Mouse (Mus musculus) megakaryocyte, embryonic 14.5 days (primary cell): Measurements from ENCODE around the gene Nrbf2. TPM values are rescaled to one million over a fixed set of nuclear protein-coding genes. Genes with fewer than 3 reads are reported as not detected.

Experiments used
- H3K27me3 ChIP-seq: replicated peaks from 2 replicates; pipeline ENCODE3; 2012; ENCODE audit warnings: inconsistent platforms
- H3K36me3 ChIP-seq: replicated peaks from 2 replicates; pipeline ENCODE3; 2012; ENCODE audit warnings: low read length, inconsistent platforms, mixed read lengths
- H3K4me1 ChIP-seq: 2 replicates; pipeline ENCODE4 v1.6.1; 2012; ENCODE audit warnings: inconsistent platforms
- H3K4me3 ChIP-seq: replicated peaks from 2 replicates; pipeline ENCODE3; 2012; ENCODE audit warnings: moderate library complexity, mild to moderate bottlenecking, inconsistent platforms
- H3K9me3 ChIP-seq: 2 replicates; pipeline ENCODE4 v1.6.1; 2012; ENCODE audit warnings: inconsistent platforms
- FLI1 ChIP-seq: IDR thresholded peaks from 2 replicates; pipeline ENCODE4 v1.6.1; 2012; ENCODE audit warnings: low read length, inconsistent platforms, mixed read lengths
- GATA1 ChIP-seq: IDR thresholded peaks from 3 replicates; pipeline ENCODE4 v1.6.1; 2012; ENCODE audit warnings: mixed read lengths, low read length, inconsistent platforms, borderline replicate concordance
- polyA plus RNA-seq: library from polyadenylated mRNA; stranded (reverse); fragments of >175 nt; gene quantifications from 2 replicates; pipeline ENCODE4 v1.2.3, GENCODE M21; 2012; ENCODE audit warnings: low replicate concordance; ENCODE audit not compliant: insufficient read depth

Nrbf2 gene
- polyA plus RNA-seq, 1 experiment, result 44.9 TPM

DNA sequence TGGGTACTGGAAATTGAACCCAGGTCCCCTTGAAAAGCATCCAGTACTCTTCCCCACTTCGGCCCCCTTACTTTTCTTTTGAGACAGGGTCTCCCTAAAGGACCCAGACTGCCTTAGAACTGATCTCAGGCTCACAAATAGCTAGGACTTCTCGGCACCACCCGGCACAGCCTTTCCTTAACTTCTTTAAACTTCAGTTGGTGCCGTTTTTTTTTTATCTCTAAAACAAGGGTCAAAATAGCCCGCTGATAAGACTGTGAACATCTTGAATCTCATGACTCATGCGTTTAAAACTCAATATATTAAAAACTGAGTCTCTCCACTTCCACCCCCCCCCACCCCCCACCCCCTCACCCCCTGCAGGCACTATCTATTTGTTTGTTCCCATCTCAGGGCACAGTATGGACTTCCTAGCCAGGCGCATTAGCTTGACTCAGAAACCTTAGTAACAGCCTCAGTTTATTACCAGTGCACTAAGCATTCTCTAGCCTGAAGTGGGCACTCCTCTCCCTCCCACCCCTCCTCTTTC is 10.9 kb upstream of the Nrbf2 start:
- TF ChIP-seq FLI1, result no peak
- TF ChIP-seq GATA1, result no peak
- Histone ChIP-seq H3K9me3 (no peaks in the 10 kb centered on the region), H3K4me1 (peaks cover 19% of the 10 kb centered on the region), H3K27me3 (no peaks in the 10 kb centered on the region), H3K4me3 (no peak overlapping the region), H3K36me3 (no peaks in the 10 kb centered on the region)

DNA sequence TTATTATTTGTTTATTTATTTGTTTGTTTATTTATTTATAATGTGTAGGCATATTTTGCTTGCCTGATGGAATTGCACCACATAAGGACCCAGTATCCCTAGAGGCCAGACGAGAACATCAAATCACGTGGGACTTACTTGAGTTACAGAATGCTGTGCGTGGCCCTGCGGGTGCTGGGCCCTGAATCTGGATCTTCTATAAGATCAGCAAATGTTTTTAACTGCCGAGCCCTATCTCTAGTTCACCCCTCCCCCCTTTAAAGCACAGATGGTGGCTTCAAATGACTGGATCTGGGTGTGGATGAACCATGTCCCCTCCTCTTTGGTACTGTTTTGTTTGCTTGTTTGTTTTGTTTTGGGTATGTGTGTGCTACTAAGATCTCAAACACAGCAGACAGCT is 10.2 kb upstream of the Nrbf2 start:
- no peaks in the 10 kb centered on the region for H3K36me3 ChIP-seq
- peaks cover 22% of the 10 kb centered on the region; the same call in 1 of the 2 replicates for H3K4me1 ChIP-seq
- no peaks in the 10 kb centered on the region for H3K9me3 ChIP-seq
- no peaks in the 10 kb centered on the region for H3K27me3 ChIP-seq
- TF ChIP-seq FLI1 (no peak), GATA1 (no peak)
- H3K4me3 ChIP-seq, result no peak overlapping the region

DNA sequence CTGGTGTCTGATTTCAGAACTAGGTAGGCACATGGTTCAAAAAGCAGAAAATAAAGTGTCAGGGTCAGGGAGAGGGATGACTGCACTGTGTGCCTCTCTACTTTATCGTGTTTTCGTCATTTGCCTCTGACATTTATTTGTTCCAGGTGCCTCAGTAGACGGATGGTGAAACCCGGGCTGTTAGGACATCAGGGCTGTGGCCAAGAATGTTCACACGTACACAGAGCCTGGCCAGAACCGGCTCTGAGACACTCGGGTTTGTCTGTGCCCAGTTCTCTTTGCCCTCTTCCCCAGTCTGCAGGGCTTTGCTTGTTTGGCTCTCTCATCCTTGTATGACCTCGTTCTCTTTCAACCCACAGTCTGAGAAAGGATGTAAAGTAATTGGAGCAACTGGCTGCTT is 6.0 kb upstream of the Nrbf2 start:
- no peaks in the 10 kb centered on the region for H3K36me3 ChIP-seq
- TF ChIP-seq GATA1, result no peak
- H3K4me3 ChIP-seq, result no peak overlapping the region
- H3K9me3 ChIP-seq, result no peaks in the 10 kb centered on the region; the same call in 1 of the 2 replicates
- H3K4me1 ChIP-seq, result peaks cover 23% of the 10 kb centered on the region
- no peaks in the 10 kb centered on the region for H3K27me3 ChIP-seq

DNA sequence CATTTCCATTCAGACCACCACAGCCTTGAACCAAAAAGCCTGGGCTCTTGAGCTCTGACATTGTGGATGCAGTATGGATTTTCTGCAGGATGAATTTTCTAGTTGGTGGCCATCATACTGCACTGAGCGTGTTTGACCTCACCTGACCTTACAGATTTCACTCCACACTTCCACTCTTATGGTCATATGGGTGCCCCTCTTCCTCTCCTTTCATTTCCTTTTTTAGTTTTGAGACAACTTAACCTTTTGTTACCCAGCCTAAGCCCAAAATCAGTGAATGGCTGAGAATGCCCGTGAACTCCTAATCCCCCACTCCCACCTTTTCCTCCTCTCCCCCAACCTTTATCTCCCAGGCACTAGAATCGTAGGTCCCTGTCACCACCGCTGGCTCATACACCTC is 5.5 kb upstream of the Nrbf2 start:
- Histone ChIP-seq H3K9me3 (no peaks in the 10 kb centered on the region; the same call in 1 of the 2 replicates), H3K36me3 (no peaks in the 10 kb centered on the region), H3K27me3 (no peaks in the 10 kb centered on the region), H3K4me1 (peaks cover 24% of the 10 kb centered on the region), H3K4me3 (no peak overlapping the region)
- no peak for TF ChIP-seq FLI1
- TF ChIP-seq GATA1, result no peak

DNA sequence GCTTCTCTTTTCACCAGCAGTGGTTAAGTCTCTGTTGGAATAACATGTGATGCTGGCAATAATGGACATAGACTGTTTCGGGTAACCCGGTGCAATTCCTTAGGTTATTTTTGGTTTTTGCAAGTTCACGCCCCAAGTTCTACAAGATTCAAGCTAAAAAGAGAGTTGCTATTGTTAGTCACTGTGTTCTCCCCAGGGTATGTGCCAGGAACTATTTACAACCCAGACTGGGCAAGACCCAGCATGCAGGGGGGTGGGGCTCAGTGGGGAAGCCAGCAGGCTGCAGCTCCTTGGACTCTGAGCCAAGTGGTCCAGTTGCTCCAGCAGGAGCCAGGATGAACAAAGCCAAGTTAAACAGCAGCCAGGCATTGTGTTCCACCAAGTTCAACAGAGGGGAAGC is 2.8 kb upstream of the Nrbf2 start:
- Histone ChIP-seq H3K4me1 (peaks cover 43% of the 10 kb centered on the region), H3K9me3 (no peaks in the 10 kb centered on the region; the same call in 1 of the 2 replicates), H3K36me3 (no peaks in the 10 kb centered on the region), H3K27me3 (no peaks in the 10 kb centered on the region), H3K4me3 (no peak overlapping the region)
- TF ChIP-seq FLI1 (no peak), GATA1 (no peak)

DNA sequence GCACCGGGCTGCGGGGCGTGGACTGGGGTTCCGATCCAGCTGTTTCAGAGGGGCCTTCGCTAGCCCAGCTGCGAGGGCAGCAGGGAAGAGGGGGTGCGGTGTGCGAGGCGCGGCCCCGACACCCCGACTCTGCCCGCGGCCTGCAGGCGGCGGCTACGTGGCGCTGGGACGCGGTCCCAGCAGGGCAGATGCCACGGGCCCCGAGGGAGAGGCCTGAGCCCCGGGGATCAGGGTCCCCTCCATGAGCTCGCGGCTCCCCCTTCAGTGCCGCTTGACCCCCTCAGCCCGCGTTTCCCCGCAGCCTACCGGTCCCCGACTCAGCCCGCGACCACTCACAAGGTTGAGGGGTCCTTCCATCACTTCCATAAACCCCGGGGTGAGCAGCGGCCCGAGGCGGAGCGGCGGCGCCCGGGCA is 337 bp downstream of the Nrbf2 start:
- H3K4me1 ChIP-seq, result peaks cover 51% of the 10 kb centered on the region
- H3K4me3 ChIP-seq, result peak overlapping the region; percentile 97
- H3K27me3 ChIP-seq, result no peaks in the 10 kb centered on the region
- H3K36me3 ChIP-seq, result no peaks in the 10 kb centered on the region
- TF ChIP-seq FLI1, result no peak
- TF ChIP-seq GATA1, result no peak
- H3K9me3 ChIP-seq, result no peaks in the 10 kb centered on the region; the same call in 1 of the 2 replicates

DNA sequence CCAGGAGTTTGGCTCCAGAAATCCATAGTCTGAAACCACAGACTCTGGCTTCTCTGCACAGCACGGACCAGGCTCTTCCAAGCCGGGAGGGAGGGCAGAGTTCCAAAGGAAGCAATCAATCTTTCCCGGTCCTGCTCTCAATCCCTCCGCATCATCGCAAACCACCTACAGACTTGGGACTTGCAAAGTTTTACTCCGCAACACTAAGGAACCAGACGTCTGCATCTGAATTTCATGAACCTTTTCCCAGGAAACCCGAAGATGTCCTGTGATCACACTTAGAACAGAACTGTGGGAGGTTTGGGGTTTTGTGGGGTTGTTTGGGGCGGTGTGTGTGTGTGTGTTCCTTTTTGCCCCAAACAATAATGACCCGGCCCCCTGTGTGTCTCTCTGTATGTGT is 794 bp downstream of the Nrbf2 start:
- H3K4me3 ChIP-seq, result peak overlapping the region; percentile 97
- peaks cover 49% of the 10 kb centered on the region for H3K4me1 ChIP-seq
- H3K9me3 ChIP-seq, result no peaks in the 10 kb centered on the region
- no peak for TF ChIP-seq GATA1
- no peak for TF ChIP-seq FLI1
- H3K36me3 ChIP-seq, result no peaks in the 10 kb centered on the region
- H3K27me3 ChIP-seq, result no peaks in the 10 kb centered on the region

DNA sequence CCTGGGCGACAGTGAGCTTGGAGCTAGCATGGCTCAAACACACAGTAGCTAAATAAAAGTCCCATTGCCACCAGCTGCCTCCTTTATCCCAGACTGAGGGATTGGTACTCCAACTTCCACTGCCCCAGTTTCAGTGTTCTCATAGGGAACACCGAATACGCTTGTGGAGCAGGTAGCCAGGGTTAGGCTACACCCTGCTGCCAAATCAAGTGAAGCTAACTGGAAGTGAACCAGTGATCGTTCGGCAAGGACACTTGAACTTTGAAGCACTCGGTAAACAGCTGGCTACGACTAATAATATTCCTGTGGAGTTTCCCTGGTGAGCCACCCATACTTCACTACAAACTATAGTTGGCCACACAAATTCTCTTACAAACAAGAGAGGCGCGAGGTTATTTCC is 1.6 kb downstream of the Nrbf2 start:
- no peaks in the 10 kb centered on the region for H3K27me3 ChIP-seq
- H3K36me3 ChIP-seq, result peaks cover 1% of the 10 kb centered on the region
- no peaks in the 10 kb centered on the region for H3K9me3 ChIP-seq
- H3K4me3 ChIP-seq, result peak overlapping the region; percentile 97
- peaks cover 47% of the 10 kb centered on the region for H3K4me1 ChIP-seq
- TF ChIP-seq FLI1 (no peak), GATA1 (no peak)

DNA sequence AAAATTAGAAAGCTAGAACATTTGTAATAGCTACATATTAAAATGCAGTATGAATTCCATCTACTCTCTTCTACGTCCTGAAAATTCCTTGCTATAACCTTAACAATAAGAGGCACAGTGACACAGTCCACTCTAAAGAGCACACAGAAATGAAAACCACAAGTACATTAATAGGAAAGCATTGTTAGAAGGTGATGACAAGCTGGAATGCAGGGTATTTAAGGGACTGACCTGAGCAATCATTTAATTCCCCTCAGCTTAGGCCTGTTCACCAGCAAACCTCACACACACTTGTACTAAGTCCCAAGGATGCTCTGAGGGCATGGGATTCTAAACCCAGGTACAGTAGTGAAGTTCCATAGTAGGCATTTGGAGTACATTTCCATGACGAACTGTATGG is 2.6 kb downstream of the Nrbf2 start:
- Histone ChIP-seq H3K36me3 (peaks cover 5% of the 10 kb centered on the region), H3K9me3 (no peaks in the 10 kb centered on the region), H3K4me3 (no peak overlapping the region), H3K27me3 (no peaks in the 10 kb centered on the region), H3K4me1 (peaks cover 40% of the 10 kb centered on the region)
- TF ChIP-seq FLI1 (no peak), GATA1 (no peak)

DNA sequence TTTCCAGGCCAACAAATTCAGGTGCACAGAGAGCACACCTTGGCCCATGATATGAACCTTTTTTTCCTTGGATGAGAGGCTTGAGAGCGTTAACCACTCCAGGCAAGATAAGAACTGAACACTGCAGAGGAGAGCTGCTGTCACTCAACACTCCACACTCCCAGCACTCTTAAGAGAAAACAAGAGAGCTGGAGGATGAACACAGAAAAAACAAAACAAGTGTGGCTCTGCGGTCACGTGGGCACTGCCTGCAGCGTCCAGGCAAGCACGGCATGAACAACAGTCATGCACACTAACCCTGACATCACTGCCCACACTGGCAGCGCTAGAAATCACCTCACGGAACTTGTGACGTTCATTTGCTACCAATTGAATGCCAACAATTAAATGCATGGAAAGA is 3.3 kb downstream of the Nrbf2 start:
- no peak for TF ChIP-seq GATA1
- no peak for TF ChIP-seq FLI1
- H3K9me3 ChIP-seq, result no peaks in the 10 kb centered on the region
- peaks cover 5% of the 10 kb centered on the region for H3K36me3 ChIP-seq
- H3K4me3 ChIP-seq, result peak overlapping the region; percentile 76
- peaks cover 41% of the 10 kb centered on the region for H3K4me1 ChIP-seq
- no peaks in the 10 kb centered on the region for H3K27me3 ChIP-seq

DNA sequence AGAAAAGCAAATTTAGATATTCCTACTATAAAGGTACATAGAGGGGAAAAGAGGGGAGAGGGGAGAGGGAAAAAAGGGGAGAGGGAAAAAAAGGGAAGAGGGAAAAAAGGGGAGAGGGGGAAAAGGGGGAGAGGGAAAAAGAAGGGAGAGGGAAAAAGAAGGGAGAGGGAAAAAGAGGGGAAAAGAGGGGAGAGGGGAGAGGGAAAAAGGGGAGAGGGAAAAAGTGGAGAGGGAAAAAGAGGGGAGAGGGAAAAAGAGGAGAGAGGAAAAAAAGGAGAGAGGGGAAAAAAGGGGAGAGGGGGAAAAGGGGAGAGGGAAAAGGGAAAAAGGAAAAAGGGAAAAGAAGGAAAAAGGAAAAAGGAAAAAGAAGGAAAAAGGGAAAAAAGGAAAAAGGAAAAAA is 9.2 kb downstream of the Nrbf2 start:
- TF ChIP-seq FLI1 (no peak), GATA1 (no peak)
- H3K36me3 ChIP-seq, result peaks cover 49% of the 10 kb centered on the region
- H3K9me3 ChIP-seq, result no peaks in the 10 kb centered on the region
- H3K27me3 ChIP-seq, result no peaks in the 10 kb centered on the region
- peaks cover 8% of the 10 kb centered on the region for H3K4me1 ChIP-seq
- H3K4me3 ChIP-seq, result no peak overlapping the region
